Mouse (Mus musculus): Measurements from ENCODE around the gene Fem1a.

GRCm38 (mm10) chr17:56245608-56246007 lies 11.0 kb upstream of the Fem1a start:
- TF ChIP-seq CTCF (IDR thresholded peaks at IDR 0.05; ENCODE audit: insufficient read depth, low read length) = no peak
- no peak for TF ChIP-seq POLR2A (IDR thresholded peaks at IDR 0.05; ENCODE audit: borderline replicate concordance, extremely low read depth, low read depth, low read length)
